ENCODE assay signal across 8 mouse cellular contexts in genomic region chr16:4551056-4551455, GRCm38 (mm10). TPM values are rescaled to one million over a fixed set of nuclear protein-coding genes. Genes with fewer than 3 reads are reported as not detected.
DNase-seq lines count a peak whose midpoint lies in the region; ATAC-seq and TF ChIP-seq lines count a peak whose summit lies in the region.

No protein-coding gene starts in this region.

- TF ChIP-seq CTCF in ES-Bruce4 (IDR thresholded peaks at IDR 0.05; ENCODE audit: low read depth, low read length): peak; percentile 100

- TF ChIP-seq POLR2A in ES-Bruce4 (IDR thresholded peaks at IDR 0.05; ENCODE audit: insufficient read depth, low read length): no peak

- intact Hi-C loops in heart, postnatal 14 days (cut with DNase I): loop anchor here (1.0 to 5.0 kb wide), 3 partner anchors 17 to 116 kb away; no protein-coding TSS in a partner anchor

- peaks cover 22% of the 10 kb centered on the region for H3K36me3 ChIP-seq in ES-Bruce4 (ENCODE audit: control insufficient read depth, insufficient read depth, low read length, poor library complexity, severe bottlenecking)
- H3K36me3 ChIP-seq in lung, embryonic 15.5 days: peaks cover 32% of the 10 kb centered on the region

- peak; percentile 69 for ATAC-seq in erythroblast, adult 5-6 weeks (replicated peaks; ENCODE audit: low FRiP score, poor library complexity, severe bottlenecking)
- peak; percentile 21; the same call in 1 of the 2 replicates for ATAC-seq in lung, embryonic 15.5 days (ENCODE audit: borderline replicate concordance, extremely low read depth, low FRiP score, low TSS enrichment)

- TF ChIP-seq EP300 in ES-Bruce4 (IDR thresholded peaks at IDR 0.05; ENCODE audit: insufficient read depth, low read depth, low read length): no peak

- H3K4me3 ChIP-seq in ES-Bruce4 (ENCODE audit: low read depth, low read length): no peak overlapping the region
- H3K4me3 ChIP-seq in lung, embryonic 15.5 days: no peak overlapping the region

- no peak overlapping the region for H3K9ac ChIP-seq in ES-Bruce4 (ENCODE audit: low read depth, poor library complexity, severe bottlenecking)
- H3K9ac ChIP-seq in lung, embryonic 15.5 days: no peak overlapping the region

- peaks cover 5% of the 10 kb centered on the region for H3K4me1 ChIP-seq in ES-Bruce4 (ENCODE audit: control insufficient read depth, insufficient read depth, low read length)
- H3K4me1 ChIP-seq in lung, embryonic 15.5 days: peaks cover 32% of the 10 kb centered on the region

- no peak overlapping the region for H3K4me2 ChIP-seq in lung, embryonic 15.5 days

- H3K27ac ChIP-seq in ES-Bruce4 (ENCODE audit: insufficient read depth, low read length): peak overlapping the region; percentile 36; the same call in 1 of the 2 replicates
- H3K27ac ChIP-seq in lung, embryonic 15.5 days: no peak overlapping the region

- H3K27me3 ChIP-seq in ES-Bruce4 (ENCODE audit: control insufficient read depth, insufficient read depth, low read length, poor library complexity, severe bottlenecking): no peaks in the 10 kb centered on the region
- H3K27me3 ChIP-seq in lung, embryonic 15.5 days: no peaks in the 10 kb centered on the region

- no peaks in the 10 kb centered on the region for H3K9me3 ChIP-seq in ES-Bruce4 (replicated peaks; ENCODE audit: control insufficient read depth, insufficient read depth, low read length, poor library complexity, severe bottlenecking)
- no peaks in the 10 kb centered on the region for H3K9me3 ChIP-seq in lung, embryonic 15.5 days

- 36% methylated on average over 13 of the region's 13 CpGs for WGBS in lung, embryonic 15.5 days

- peak; percentile 88 for DNase-seq in brain, adult 2 months (ENCODE audit: low read depth, low spot score)
- peak; percentile 77 to 80 for DNase-seq in heart, postnatal 14 days
- DNase-seq in kidney, postnatal 36 days: peak; percentile 74 to 90
- DNase-seq in ovary, postnatal 14 days (ENCODE audit: low spot score): peak; percentile 38
- peak; percentile 60 for DNase-seq in urinary bladder, postnatal 25 days (ENCODE audit: low spot score)

RNA-seq across cellular contexts. Expression of gene Tfap4, which starts 8.6 kb away (rescaled TPM):
- 19.3 and 21.2 TPM in 2 replicates for polyA plus RNA-seq in ES-Bruce4 (2011; ENCODE audit: insufficient read depth, insufficient read length, low read depth, missing spikeins)
- 3.1 and 14.4 TPM in 2 replicates for total RNA-seq in erythroblast, adult 5-6 weeks (2015; ENCODE audit: low replicate concordance)
- total RNA-seq in erythroblast, adult 5-6 weeks (2017; ENCODE audit: low replicate concordance): 4.6 and 5.9 TPM in 2 replicates
- 1 to 10 TPM; 3.0 to 3.1 TPM for total RNA-seq in heart, postnatal 14 days (2021)
- 18.4 and 19.6 TPM in 2 replicates for polyA plus RNA-seq in lung, embryonic 15.5 days (2015; fragmentation: Nextera tagmentation; extraction: Ambion mirVana)

RNA-seq across cellular contexts. Expression of gene Srl, which starts 9.4 kb away (rescaled TPM):
- polyA plus RNA-seq in ES-Bruce4 (2011; ENCODE audit: insufficient read depth, insufficient read length, low read depth, missing spikeins): 30.0 and 33.6 TPM in 2 replicates
- total RNA-seq in erythroblast, adult 5-6 weeks (2015; ENCODE audit: low replicate concordance): 1.0 and 1.3 TPM in 2 replicates
- 1.3 and 10.3 TPM in 2 replicates for total RNA-seq in erythroblast, adult 5-6 weeks (2017; ENCODE audit: low replicate concordance)
- total RNA-seq in heart, postnatal 14 days (2021): 1,000 to 10,000 TPM; 1,039 to 1,112 TPM
- 19.5 and 22.1 TPM in 2 replicates for polyA plus RNA-seq in lung, embryonic 15.5 days (2015; fragmentation: Nextera tagmentation; extraction: Ambion mirVana)

RNA-seq across cellular contexts. Expression of gene Glis2, which starts 43.5 kb away (rescaled TPM):
- 31.2 and 34.8 TPM in 2 replicates for polyA plus RNA-seq in ES-Bruce4 (2011; ENCODE audit: insufficient read depth, insufficient read length, low read depth, missing spikeins)
- not detected in 2 replicates for total RNA-seq in erythroblast, adult 5-6 weeks (2015; ENCODE audit: low replicate concordance)
- not detected in 2 replicates for total RNA-seq in erythroblast, adult 5-6 weeks (2017; ENCODE audit: low replicate concordance)
- total RNA-seq in heart, postnatal 14 days (2021): 10 to 100 TPM; 20.8 to 23.0 TPM
- 18.5 and 24.0 TPM in 2 replicates for polyA plus RNA-seq in lung, embryonic 15.5 days (2015; fragmentation: Nextera tagmentation; extraction: Ambion mirVana)

Comparison
In these comparisons a context has a peak if more than half of its experiments do, and no peak if none do; other contexts are left out.
1. DNase-seq: peak in every context shown above with its lines; median percentile 88 in brain, adult 2 months; 82 in kidney, postnatal 36 days; 78 in heart, postnatal 14 days; 60 in urinary bladder, postnatal 25 days; 38 in ovary, postnatal 14 days.
2. RNA of gene Srl, which starts 9.4 kb away (total RNA-seq): 1,039 to 1,112 TPM in heart, postnatal 14 days; 1.0 to 10.3 TPM in erythroblast, adult 5-6 weeks; every median in the first group is over 10 times any median in the second.
3. RNA of gene Glis2, which starts 43.5 kb away (total RNA-seq): 20.8 to 23.0 TPM in heart, postnatal 14 days; not detected in erythroblast, adult 5-6 weeks; every median in the first group is over 10 times any median in the second.